Mouse (Mus musculus) heart, postnatal 14 days (tissue): Measurements from ENCODE around the gene Gm815. TPM values are rescaled to one million over a fixed set of nuclear protein-coding genes. Genes with fewer than 3 reads are reported as not detected.

Source experiments
- DNase-seq, 2 experiments: peaks; one replicate each; pipeline ENCODE4 v3.0.0; 2021 to 2022
- intact Hi-C: fragments of 180-260 bp; cut with DNase I; formaldehyde crosslinking; loops from one replicate; pipeline ENCODE4 v1.15.1; 2025
- total RNA-seq, 2 experiments: library from RNA; stranded (reverse); gene quantifications; 2 replicates each; pipeline ENCODE4 v1.2.3; 2021

Gene Gm815
- total RNA-seq, 2 experiments from 2014 or later: not detected

DNA sequence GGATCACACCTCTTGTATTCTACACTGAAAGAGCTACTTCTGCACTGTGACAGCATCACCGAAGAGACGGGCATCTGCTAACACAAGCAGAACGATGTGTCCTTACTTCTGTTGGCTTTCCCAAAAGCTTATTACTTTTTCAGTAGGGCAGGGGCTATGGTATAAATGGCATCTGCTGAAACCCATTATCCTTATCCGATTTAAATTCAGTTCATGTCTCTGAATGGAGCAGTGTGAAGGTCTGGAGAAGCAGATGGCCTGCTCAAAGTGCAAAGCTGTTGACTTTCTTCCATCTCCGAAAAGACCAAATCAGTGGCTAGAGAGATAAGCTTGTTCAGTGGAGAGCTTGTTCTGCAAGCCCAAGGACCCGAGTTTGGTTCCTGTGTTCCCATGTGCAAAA is 10.1 kb upstream of the Gm815 start:
- no peak for DNase-seq
- intact Hi-C loops: no loop called here

DNA sequence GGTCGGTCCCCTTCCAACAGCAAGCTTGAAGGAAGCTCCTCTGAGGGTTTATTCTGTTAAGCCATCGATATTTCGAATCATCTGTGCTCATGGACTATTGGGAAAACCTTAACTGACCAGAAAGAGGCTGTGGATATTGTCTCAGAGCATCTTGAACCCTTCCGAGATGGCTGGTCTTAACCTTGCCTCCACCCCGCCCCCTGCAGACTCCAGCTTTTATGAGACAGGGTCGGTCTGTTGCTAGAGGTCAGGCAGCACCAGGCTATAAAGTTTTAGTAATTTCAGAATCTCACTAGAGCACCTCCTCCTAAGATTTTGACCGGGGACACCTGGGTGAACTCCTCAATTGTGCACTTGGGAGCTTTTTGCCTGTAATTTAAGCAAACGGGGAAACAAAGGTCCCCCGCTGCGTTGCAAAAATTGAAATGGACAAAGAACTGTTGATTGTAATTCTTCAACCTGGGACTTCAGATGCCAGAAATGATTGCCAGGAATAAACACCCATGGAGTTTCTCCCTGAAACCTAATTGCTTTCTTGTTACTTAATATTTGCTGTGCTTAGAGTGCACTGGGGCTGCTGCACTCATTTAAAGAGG is 8.4 kb upstream of the Gm815 start:
- DNase-seq: no peak
- intact Hi-C loops: no loop called here

- intact Hi-C loops: no loop called here
- no peak for DNase-seq
Observed at GRCm38 (mm10) chr19:26879856-26880255, 5.8 kb upstream of the Gm815 start.

- intact Hi-C loops: no loop called here
- no peak for DNase-seq
Observed at GRCm38 (mm10) chr19:26881866-26882427, 3.7 kb upstream of the Gm815 start.

GRCm38 (mm10) chr19:26888171-26888570 is 2.5 kb downstream of the Gm815 start:
- no peak for DNase-seq
- intact Hi-C loops: no loop called here

- intact Hi-C loops: no loop called here
- DNase-seq: peak; percentile 35 to 55
Observed at GRCm38 (mm10) chr19:26891306-26891964, 5.8 kb downstream of the Gm815 start.

DNA sequence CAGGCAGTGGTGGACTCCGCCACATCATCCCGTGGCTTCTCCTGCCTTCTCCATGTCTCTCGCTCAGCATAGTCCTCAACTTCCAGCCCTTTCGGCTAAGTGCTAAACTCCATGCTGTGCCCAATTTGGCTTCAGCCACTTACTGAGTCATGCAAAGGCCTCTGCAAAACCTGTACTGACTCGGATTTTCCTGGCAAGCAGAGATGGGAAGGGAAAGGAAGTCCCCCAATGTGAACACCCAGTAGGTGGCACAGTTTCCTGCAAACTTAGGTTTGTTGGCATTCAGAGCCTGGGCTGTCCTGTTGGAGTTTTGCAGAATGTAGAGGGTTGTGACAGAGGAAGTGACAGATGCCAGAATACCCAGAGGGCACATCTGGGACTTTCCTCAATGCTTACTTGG is 7.2 kb downstream of the Gm815 start:
- intact Hi-C loops: no loop called here
- no peak for DNase-seq

GRCm38 (mm10) chr19:26902162-26902561 is 16.5 kb downstream of the Gm815 start:
- intact Hi-C loops: no loop called here
- DNase-seq: no peak

- intact Hi-C loops: no loop called here
- no peak for DNase-seq
Observed at GRCm38 (mm10) chr19:26914245-26914644, 28.6 kb downstream of the Gm815 start.

- intact Hi-C loops: no loop called here
- DNase-seq: no peak
Observed at GRCm38 (mm10) chr19:26920816-26921215, 35.1 kb downstream of the Gm815 start.

DNA sequence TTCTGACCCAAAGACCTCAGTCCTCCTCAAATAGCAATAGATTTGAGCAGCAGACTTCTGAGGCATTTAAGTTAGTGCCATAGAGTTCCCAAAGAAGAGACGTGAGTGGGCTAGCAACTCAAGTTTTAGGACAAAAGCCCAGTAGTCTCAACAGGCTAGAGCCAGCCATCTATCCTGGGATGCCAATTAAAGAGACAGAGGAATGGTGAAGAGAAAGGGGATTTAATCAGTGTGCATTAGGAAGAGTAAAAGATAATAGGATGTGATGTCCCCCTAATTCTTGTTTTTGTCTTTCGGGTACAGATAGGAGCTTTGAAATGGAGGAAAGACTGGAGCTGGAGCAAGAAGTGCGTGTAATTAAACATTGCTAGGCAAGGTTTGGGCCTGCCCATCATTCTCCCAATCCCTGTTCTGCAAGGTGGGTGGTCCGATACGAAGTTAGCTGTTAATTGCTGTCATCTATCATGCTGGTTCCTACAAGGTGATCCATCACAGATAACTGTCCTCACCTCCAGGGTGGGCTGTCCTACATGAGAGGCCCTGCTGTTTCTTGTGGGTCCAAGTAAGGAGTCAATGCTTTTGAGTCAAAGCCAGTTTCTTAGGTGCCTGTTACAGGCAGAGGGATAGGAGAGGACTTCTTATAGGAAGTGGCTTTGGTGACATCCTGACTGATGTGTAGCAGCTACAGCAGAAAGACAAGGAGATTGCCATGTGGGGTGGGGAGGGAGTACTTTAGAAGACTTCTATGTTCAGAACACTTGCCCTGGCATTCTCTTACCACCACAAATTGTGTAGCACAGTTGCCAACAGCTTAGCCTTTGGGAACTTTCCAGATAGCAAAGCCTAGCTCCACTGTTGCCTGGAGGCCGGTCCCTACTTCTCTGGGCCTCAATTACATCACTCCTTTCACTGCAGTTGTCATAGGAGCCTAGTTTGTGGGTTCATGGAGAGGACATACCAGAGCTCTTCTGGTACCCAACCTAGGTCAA is 44.9 kb downstream of the Gm815 start:
- DNase-seq: no peak
- intact Hi-C loops: no loop called here

- no peak for DNase-seq
Observed at GRCm38 (mm10) chr19:26934186-26934585, 48.5 kb downstream of the Gm815 start.

More at GRCm38 (mm10) chr19:26934186-26934585, 48.5 kb downstream of the Gm815 start:
- intact Hi-C loops: no loop called here
